Mouse (Mus musculus) C2C12 (cell line): ENCODE measurements around the gene Olfr169.
"Not testable (repeated sequence)": the region's sequence is repeated elsewhere in the genome, so short reads cannot be mapped to it uniquely, and the experiment has no call there.

Experiments
- CEBPB ChIP-seq: IDR thresholded peaks from one replicate; pipeline ENCODE4 v1.6.1; 2011; ENCODE audit warnings: low read depth, mild to moderate bottlenecking, control low read depth, moderate library complexity
- CTCF ChIP-seq: IDR thresholded peaks from one replicate; pipeline ENCODE4 v1.5.1; 2011; ENCODE audit not compliant: control insufficient read depth, insufficient read depth, insufficient read length
- FOSL1 ChIP-seq: IDR thresholded peaks from one replicate; pipeline ENCODE4 v1.8.0; 2011; ENCODE audit warnings: mild to moderate bottlenecking, low read length; ENCODE audit not compliant: poor library complexity, insufficient read depth, severe bottlenecking
- MAX ChIP-seq: IDR thresholded peaks from one replicate; pipeline ENCODE4 v1.6.1; 2011; ENCODE audit warnings: mild to moderate bottlenecking, control low read depth
- MYOD1 ChIP-seq: IDR thresholded peaks from one replicate; pipeline ENCODE4 v1.6.1; 2011; ENCODE audit warnings: low read depth; ENCODE audit not compliant: control insufficient read depth, insufficient read length
- MYOG ChIP-seq: IDR thresholded peaks from one replicate; pipeline ENCODE4 v1.6.1; 2011; ENCODE audit not compliant: control insufficient read depth, insufficient read length; ENCODE audit errors: extremely low read depth
- USF1 ChIP-seq: IDR thresholded peaks from one replicate; pipeline ENCODE4 v1.6.1; 2011; ENCODE audit warnings: low read depth, mild to moderate bottlenecking, control low read depth, moderate library complexity

DNA sequence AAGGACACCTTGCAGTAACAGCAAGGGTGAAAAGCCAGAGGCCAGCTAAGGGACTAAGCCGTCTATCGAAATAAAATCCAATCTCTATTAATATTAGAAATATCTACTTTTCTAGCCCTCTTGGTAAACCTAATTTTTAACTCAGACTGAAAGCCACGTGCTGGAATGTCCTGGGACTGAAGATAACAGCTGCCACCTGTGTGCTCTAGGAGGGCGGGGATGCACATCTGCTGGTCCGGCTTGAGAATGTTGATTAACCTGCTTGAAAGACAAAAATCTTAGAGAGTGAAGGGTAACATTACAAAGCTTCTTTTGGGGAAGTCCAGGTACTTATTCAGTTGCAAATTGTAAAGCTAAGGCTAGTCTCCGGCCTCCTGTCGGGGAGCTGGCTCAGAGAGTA lies 18.2 kb downstream of the Olfr169 start:
- TF ChIP-seq CTCF, USF1, MYOG, MAX, MYOD1, CEBPB, FOSL1: not testable (repeated sequence)
